ENCODE assay signal across 7 mouse cellular contexts in genomic region chr11:80351832-80352430, GRCm38 (mm10). TPM values are rescaled to one million over a fixed set of nuclear protein-coding genes. Genes with fewer than 3 reads are reported as not detected.
DNase-seq lines count a peak whose midpoint lies in the region; ATAC-seq and TF ChIP-seq lines count a peak whose summit lies in the region.

No protein-coding gene starts in this region.

- no peak overlapping the region for H3K9ac ChIP-seq in forebrain, embryonic 12.5 days
- no peak overlapping the region for H3K9ac ChIP-seq in hindbrain, embryonic 11.5 days (ENCODE audit: low read depth, low read length)

- peak; percentile 20 for DNase-seq in Patski (ENCODE audit: low read depth, low spot score)
- peak; percentile 58 for DNase-seq in c-Kit-negative CD71-positive TER-119-positive erythroid progenitor cells, embryonic 14.5 days (ENCODE audit: low read depth, low spot score)
- DNase-seq in hindbrain, embryonic 11.5 days (ENCODE audit: low spot score): peak; percentile 92
- peak; percentile 26 to 86 for DNase-seq in left cerebral cortex, adult 9 months (ENCODE audit: low spot score in 2 of 2)
- peak; percentile 33 to 61 for DNase-seq in monocyte, adult 2 months (ENCODE audit: low read depth in 1 of 2, low spot score in 2 of 2)
- peak; percentile 58 to 75 for DNase-seq in spleen, postnatal 14 days (ENCODE audit: low spot score in 2 of 2)

- H3K27ac ChIP-seq in forebrain, embryonic 12.5 days: no peak overlapping the region
- H3K27ac ChIP-seq in hindbrain, embryonic 11.5 days (ENCODE audit: low read depth, low read length): no peak overlapping the region

- POLR2A ChIA-PET in Patski (lab: Charles Lee): interaction anchor here (1.0 kb wide), 1 partner anchor 62 kb away, joined by 4 read pairs; no protein-coding TSS in a partner anchor

- in situ Hi-C loops in Patski (cut with MboI; ENCODE audit: low pct_unique_long_range_greater_than_20kb): no loop called here

- H3K4me3 ChIP-seq in forebrain, embryonic 12.5 days (replicated peaks): no peak overlapping the region
- H3K4me3 ChIP-seq in hindbrain, embryonic 11.5 days (ENCODE audit: low read depth, low read length): no peak overlapping the region

- H3K9me3 ChIP-seq in forebrain, embryonic 12.5 days: no peaks in the 10 kb centered on the region
- no peaks in the 10 kb centered on the region for H3K9me3 ChIP-seq in hindbrain, embryonic 11.5 days (ENCODE audit: control insufficient read depth, low read length)

- no peak overlapping the region for H3K4me2 ChIP-seq in forebrain, embryonic 12.5 days
- H3K4me2 ChIP-seq in hindbrain, embryonic 11.5 days (replicated peaks; ENCODE audit: low read depth, low read length): no peak overlapping the region

- no peaks in the 10 kb centered on the region for H3K4me1 ChIP-seq in forebrain, embryonic 12.5 days
- H3K4me1 ChIP-seq in hindbrain, embryonic 11.5 days (replicated peaks; ENCODE audit: control insufficient read depth, insufficient read depth, low read length): no peaks in the 10 kb centered on the region

- 68% methylated on average over 5 of the region's 5 CpGs for WGBS in forebrain, embryonic 12.5 days
- WGBS in hindbrain, embryonic 11.5 days: 79% methylated on average over 5 of the region's 5 CpGs

- CTCF ChIA-PET in Patski (lab: Charles Lee): interaction anchor here (0.7 to 2.3 kb wide), 10 partner anchors 9 to 77 kb away, joined by 3 to 22 read pairs (median 4); no protein-coding TSS in a partner anchor

- 0 out of 2 replicates have a peak, but pooled peaks cover 13% of the 10 kb centered on the region for H3K36me3 ChIP-seq in forebrain, embryonic 12.5 days (replicated peaks)
- no peaks in the 10 kb centered on the region for H3K36me3 ChIP-seq in hindbrain, embryonic 11.5 days (ENCODE audit: control insufficient read depth, insufficient read depth, low read length)

- peak; percentile 96 for TF ChIP-seq CTCF in Patski (IDR thresholded peaks at IDR 0.05)

- no peak for ATAC-seq in Patski
- ATAC-seq in forebrain, embryonic 12.5 days (ENCODE audit: low FRiP score): 0 out of 2 replicates have a peak, but pooled peaks have one; percentile 27
- no peak for ATAC-seq in hindbrain, embryonic 11.5 days (ENCODE audit: low FRiP score)

- H3K27me3 ChIP-seq in Patski: no peaks in the 10 kb centered on the region
- H3K27me3 ChIP-seq in forebrain, embryonic 12.5 days: no peaks in the 10 kb centered on the region
- no peaks in the 10 kb centered on the region for H3K27me3 ChIP-seq in hindbrain, embryonic 11.5 days (ENCODE audit: control insufficient read depth, insufficient read depth, low read length)

RNA-seq across cellular contexts. Expression of gene 5730455P16Rik, which starts 25.9 kb away (rescaled TPM):
- polyA plus RNA-seq in Patski (2021): 26.3 TPM
- 30.0 and 31.4 TPM in 2 replicates for polyA plus RNA-seq in forebrain, embryonic 12.5 days (2016; fragmentation: Nextera tagmentation; extraction: Ambion mirVana)
- polyA plus RNA-seq in hindbrain, embryonic 11.5 days (2014; fragmentation: Nextera tagmentation; extraction: Ambion mirVana): 24.9 and 25.2 TPM in 2 replicates

RNA-seq across cellular contexts. Expression of gene Zfp207, which starts 31.1 kb away (rescaled TPM):
- polyA plus RNA-seq in Patski (2021): 160 TPM
- polyA plus RNA-seq in forebrain, embryonic 12.5 days (2016; fragmentation: Nextera tagmentation; extraction: Ambion mirVana): 296 and 310 TPM in 2 replicates
- 332 and 351 TPM in 2 replicates for polyA plus RNA-seq in hindbrain, embryonic 11.5 days (2014; fragmentation: Nextera tagmentation; extraction: Ambion mirVana)

RNA-seq across cellular contexts. Expression of gene Rhbdl3, which starts 51.2 kb away (rescaled TPM):
- 5.8 TPM for polyA plus RNA-seq in Patski (2021)
- 20.8 and 21.3 TPM in 2 replicates for polyA plus RNA-seq in forebrain, embryonic 12.5 days (2016; fragmentation: Nextera tagmentation; extraction: Ambion mirVana)
- 13.4 and 16.4 TPM in 2 replicates for polyA plus RNA-seq in hindbrain, embryonic 11.5 days (2014; fragmentation: Nextera tagmentation; extraction: Ambion mirVana)

Comparison
In these comparisons a context has a peak if more than half of its experiments do, and no peak if none do; other contexts are left out.
1. DNase-seq: peak in every context shown above with its lines; median percentile 92 in hindbrain, embryonic 11.5 days; 66 in spleen, postnatal 14 days; 58 in c-Kit-negative CD71-positive TER-119-positive erythroid progenitor cells, embryonic 14.5 days; 56 in left cerebral cortex, adult 9 months; 47 in monocyte, adult 2 months; 20 in Patski.